Mouse (Mus musculus) myocyte (in vitro differentiated cells): ENCODE results near the gene Tnfrsf13c.

Experiments used
- E2F4 ChIP-seq: IDR thresholded peaks from one replicate; pipeline ENCODE4 v1.6.1; 2011; ENCODE audit warnings: mild to moderate bottlenecking, control low read depth, moderate library complexity; ENCODE audit not compliant: insufficient read depth
- MYOG ChIP-seq, 3 experiments: IDR thresholded peaks; one replicate each; pipeline ENCODE4 v1.6.1; 2011; ENCODE audit warnings: control low read depth in 2 of 3, low read depth in 2 of 3, mild to moderate bottlenecking in 2 of 3; ENCODE audit not compliant: insufficient read length in 2 of 3, control insufficient read depth in 1 of 3, insufficient read depth in 1 of 3
- POLR2A ChIP-seq: IDR thresholded peaks from one replicate; pipeline ENCODE4 v1.6.1; 2011; ENCODE audit warnings: low read depth, mild to moderate bottlenecking, control low read depth, moderate library complexity; ENCODE audit not compliant: insufficient read length
- REST ChIP-seq: IDR thresholded peaks from one replicate; pipeline ENCODE4 v1.6.1; 2011; ENCODE audit warnings: mild to moderate bottlenecking, control low read depth, moderate library complexity; ENCODE audit not compliant: insufficient read depth, insufficient read length
- TCF12 ChIP-seq: IDR thresholded peaks from one replicate; pipeline ENCODE4 v1.6.1; 2011; ENCODE audit warnings: mild to moderate bottlenecking, control low read depth; ENCODE audit not compliant: poor library complexity, insufficient read depth, severe bottlenecking
- TCF3 ChIP-seq: IDR thresholded peaks from one replicate; pipeline ENCODE4 v1.6.1; 2011; ENCODE audit warnings: low read depth, control low read depth; ENCODE audit not compliant: insufficient read length
- USF1 ChIP-seq: IDR thresholded peaks from one replicate; pipeline ENCODE4 v1.6.1; 2011; ENCODE audit warnings: low read depth, mild to moderate bottlenecking, control low read depth, moderate library complexity

GRCm38 (mm10) chr15:82259510-82259909 lies 35.3 kb upstream of the Tnfrsf13c start:
- TF ChIP-seq POLR2A, result no peak
- no peak for TF ChIP-seq MYOG (IDR thresholded peaks at IDR 0.05; ENCODE audit: control insufficient read depth in 1 of 3, insufficient read depth in 1 of 3, insufficient read length in 2 of 3, low read depth in 2 of 3)
- no peak for TF ChIP-seq E2F4
- TF ChIP-seq USF1, result no peak
- no peak for TF ChIP-seq TCF3
- TF ChIP-seq REST, result no peak
- no peak for TF ChIP-seq TCF12
